Mouse (Mus musculus): ENCODE results near the gene St3gal3.

DNA sequence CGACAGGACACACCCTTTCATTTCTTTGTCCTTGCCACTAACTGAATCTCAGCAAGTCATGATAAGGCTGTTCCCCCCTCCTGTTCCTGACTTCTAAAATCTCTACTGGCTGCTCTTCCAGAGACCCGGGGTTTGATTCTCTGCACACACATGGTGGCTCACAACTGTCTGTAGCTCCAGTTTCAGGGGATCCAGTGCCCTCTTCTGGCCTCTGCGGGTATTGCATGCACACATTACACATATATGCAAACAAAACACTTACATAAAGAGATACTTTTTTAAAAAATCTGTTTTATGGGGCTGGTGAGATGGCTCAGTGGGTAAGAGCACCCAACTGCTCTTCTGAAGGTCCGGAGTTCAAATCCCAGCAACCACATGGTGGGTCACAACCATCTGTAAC, 60.5 kb downstream of the St3gal3 start:
- TF ChIP-seq CTCF (IDR thresholded peaks at IDR 0.05; ENCODE audit: extremely low read depth, insufficient read length, insufficient replicate concordance, low read depth, low read length) (peak; percentile 14; the same call in 1 of the 2 replicates), POLR2A (IDR thresholded peaks at IDR 0.05; ENCODE audit: low read depth, low read length) (no peak)
